Mouse (Mus musculus) myocyte (in vitro differentiated cells): Measurements from ENCODE around the gene Ablim1. TPM values are rescaled to one million over a fixed set of nuclear protein-coding genes. Genes with fewer than 3 reads are reported as not detected.

Experiments
- H3K27me3 ChIP-seq: one replicate; pipeline ENCODE4 v1.6.1; 2011; ENCODE audit not compliant: control insufficient read depth, insufficient read depth, insufficient read length
- H3K36me3 ChIP-seq: one replicate; pipeline ENCODE4 v1.6.1; 2011; ENCODE audit not compliant: control insufficient read depth, insufficient read depth
- H3K4me2 ChIP-seq: one replicate; pipeline ENCODE4 v1.6.1; 2011; ENCODE audit warnings: low read depth, control low read depth
- H3K4me3 ChIP-seq: one replicate; pipeline ENCODE4 v1.5.1; 2011; ENCODE audit warnings: mild to moderate bottlenecking, control low read depth, moderate library complexity
- H3K79me2 ChIP-seq: one replicate; pipeline ENCODE4 v1.6.1; 2011; ENCODE audit not compliant: control insufficient read depth, insufficient read depth
- H3ac ChIP-seq: one replicate; pipeline ENCODE4 v1.6.1; 2011; ENCODE audit not compliant: control insufficient read depth, insufficient read length
- CEBPB ChIP-seq: IDR thresholded peaks from 2 replicates; pipeline ENCODE4 v1.6.1; 2011; ENCODE audit warnings: mild to moderate bottlenecking, moderate library complexity; ENCODE audit not compliant: poor library complexity, insufficient read depth, severe bottlenecking
- E2F4 ChIP-seq: IDR thresholded peaks from one replicate; pipeline ENCODE4 v1.6.1; 2011; ENCODE audit warnings: mild to moderate bottlenecking, control low read depth, moderate library complexity; ENCODE audit not compliant: insufficient read depth
- MAX ChIP-seq: IDR thresholded peaks from one replicate; pipeline ENCODE4 v1.6.1; 2011; ENCODE audit warnings: low read depth, mild to moderate bottlenecking, control low read depth
- MYOD1 ChIP-seq, 3 experiments: IDR thresholded peaks; one replicate each; pipeline ENCODE4 v1.6.1; 2011; ENCODE audit warnings: control low read depth in 2 of 3, low read depth in 2 of 3, mild to moderate bottlenecking in 2 of 3, moderate library complexity in 1 of 3; ENCODE audit not compliant: insufficient read length in 2 of 3, control insufficient read depth in 1 of 3
- MYOG ChIP-seq, 3 experiments: IDR thresholded peaks; one replicate each; pipeline ENCODE4 v1.6.1; 2011; ENCODE audit warnings: control low read depth in 2 of 3, low read depth in 2 of 3, mild to moderate bottlenecking in 2 of 3; ENCODE audit not compliant: insufficient read length in 2 of 3, control insufficient read depth in 1 of 3, insufficient read depth in 1 of 3
- POLR2A ChIP-seq: IDR thresholded peaks from one replicate; pipeline ENCODE4 v1.6.1; 2011; ENCODE audit warnings: low read depth, mild to moderate bottlenecking, control low read depth, moderate library complexity; ENCODE audit not compliant: insufficient read length
- POLR2AphosphoS2 ChIP-seq: IDR thresholded peaks from one replicate; pipeline ENCODE4 v1.6.1; 2011; ENCODE audit warnings: low read depth, control low read depth; ENCODE audit not compliant: insufficient read length
- REST ChIP-seq: IDR thresholded peaks from one replicate; pipeline ENCODE4 v1.6.1; 2011; ENCODE audit warnings: mild to moderate bottlenecking, control low read depth, moderate library complexity; ENCODE audit not compliant: insufficient read depth, insufficient read length
- SRF ChIP-seq: IDR thresholded peaks from one replicate; pipeline ENCODE4 v1.6.1; 2011; ENCODE audit warnings: low read depth; ENCODE audit not compliant: control insufficient read depth, insufficient read length
- TCF12 ChIP-seq: IDR thresholded peaks from one replicate; pipeline ENCODE4 v1.6.1; 2011; ENCODE audit warnings: mild to moderate bottlenecking, control low read depth; ENCODE audit not compliant: poor library complexity, insufficient read depth, severe bottlenecking
- TCF3 ChIP-seq: IDR thresholded peaks from one replicate; pipeline ENCODE4 v1.6.1; 2011; ENCODE audit warnings: low read depth, control low read depth; ENCODE audit not compliant: insufficient read length
- USF1 ChIP-seq: IDR thresholded peaks from one replicate; pipeline ENCODE4 v1.6.1; 2011; ENCODE audit warnings: low read depth, mild to moderate bottlenecking, control low read depth, moderate library complexity
- polyA plus RNA-seq: library from polyadenylated mRNA; unstranded; fragments of >200 nt; fragmentation: generic; extraction: Trizol; gene quantifications from one replicate; pipeline ENCODE4 v1.2.1, GENCODE M21; 2012; ENCODE audit warnings: missing spikeins

The Ablim1 gene
- polyA plus RNA-seq, 1 experiment, result 29.9 TPM

DNA sequence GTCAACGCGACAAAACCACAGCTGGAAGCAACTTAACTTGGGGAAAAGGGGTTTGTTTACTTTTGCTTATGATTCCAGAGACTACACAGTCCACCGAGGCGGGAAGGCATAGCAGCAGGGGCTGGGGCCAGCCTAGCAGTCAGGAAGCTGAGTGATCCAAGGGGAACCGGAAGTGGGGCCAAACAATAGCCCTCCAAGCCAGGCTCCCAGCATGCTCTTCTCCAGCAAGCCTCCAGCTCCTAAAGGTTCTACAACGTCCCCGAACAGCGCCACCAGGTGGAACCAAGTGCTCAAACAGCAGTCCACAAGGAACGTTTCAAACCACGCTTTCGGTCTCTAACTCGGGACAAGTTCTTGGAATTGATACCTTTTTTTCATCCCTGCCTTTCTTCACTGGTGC lies 43.6 kb upstream of the Ablim1 start:
- H3ac ChIP-seq, result no peak overlapping the region
- no peak overlapping the region for H3K4me3 ChIP-seq
- peak overlapping the region; percentile 94 for H3K4me2 ChIP-seq
- no peaks in the 10 kb centered on the region for H3K27me3 ChIP-seq
- H3K79me2 ChIP-seq, result peaks cover 37% of the 10 kb centered on the region
- TF ChIP-seq MAX (no peak), USF1 (no peak), TCF3 (no peak), TCF12 (no peak), POLR2A (no peak), REST (no peak), MYOG (IDR thresholded peaks at IDR 0.05; ENCODE audit: control insufficient read depth in 1 of 3, insufficient read depth in 1 of 3, insufficient read length in 2 of 3, low read depth in 2 of 3) (no peak), E2F4 (no peak), POLR2AphosphoS2 (no peak)
- H3K36me3 ChIP-seq, result no peaks in the 10 kb centered on the region

DNA sequence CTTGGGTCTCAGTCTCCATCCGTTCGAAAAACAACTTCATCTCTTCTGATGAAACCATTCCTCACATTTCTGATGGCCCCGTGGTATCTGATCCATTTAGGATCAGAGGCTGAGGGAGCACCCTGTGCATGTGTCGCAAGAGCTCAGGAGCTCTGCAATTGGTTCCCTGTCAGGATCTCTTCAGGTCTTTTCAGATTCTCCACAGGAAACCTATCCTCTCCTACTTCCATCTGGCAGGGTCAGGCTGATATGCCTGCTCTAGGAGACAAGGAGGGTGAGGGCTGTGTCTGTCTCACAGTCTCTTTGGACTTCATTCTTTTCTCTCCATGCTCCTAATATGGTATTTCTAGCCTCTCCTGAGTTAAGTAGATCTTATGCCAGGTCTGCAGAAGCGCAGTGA lies 43.1 kb upstream of the Ablim1 start:
- no peak overlapping the region for H3K4me2 ChIP-seq
- H3K27me3 ChIP-seq, result no peaks in the 10 kb centered on the region
- no peak overlapping the region for H3ac ChIP-seq
- H3K4me3 ChIP-seq, result no peak overlapping the region
- no peaks in the 10 kb centered on the region for H3K36me3 ChIP-seq
- TF ChIP-seq REST (no peak), TCF3 (no peak), MYOD1 (IDR thresholded peaks at IDR 0.05; ENCODE audit: control insufficient read depth in 1 of 3, insufficient read length in 2 of 3, low read depth in 2 of 3) (no peak), E2F4 (no peak), MYOG (IDR thresholded peaks at IDR 0.05; ENCODE audit: control insufficient read depth in 1 of 3, insufficient read depth in 1 of 3, insufficient read length in 2 of 3, low read depth in 2 of 3) (no peak), POLR2A (no peak)
- H3K79me2 ChIP-seq, result peaks cover 32% of the 10 kb centered on the region

DNA sequence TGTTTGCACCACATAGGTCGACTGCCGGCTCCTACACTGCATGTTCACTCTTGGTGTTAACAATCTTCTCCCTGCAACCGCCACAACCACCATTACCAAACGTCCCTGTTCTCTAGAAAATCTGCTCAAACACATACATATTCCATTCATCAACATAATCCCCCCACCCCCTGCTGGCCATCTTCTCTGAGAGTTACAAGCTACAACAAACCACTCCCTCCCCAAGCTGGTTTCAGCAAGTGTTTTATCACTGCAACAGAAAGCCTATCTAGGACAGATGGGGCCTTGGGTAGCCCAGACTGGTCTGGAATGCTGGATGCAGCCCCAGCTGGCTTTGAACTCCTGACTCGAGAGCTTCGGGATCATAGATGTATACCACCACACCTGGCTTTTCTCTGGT lies 42.5 kb upstream of the Ablim1 start:
- Histone ChIP-seq H3K79me2 (peaks cover 26% of the 10 kb centered on the region), H3K4me3 (no peak overlapping the region)
- TF ChIP-seq POLR2AphosphoS2, result no peak
- no peak for TF ChIP-seq USF1
- no peak for TF ChIP-seq CEBPB
- no peak for TF ChIP-seq REST
- no peak for TF ChIP-seq E2F4
- TF ChIP-seq TCF12, result no peak
- no peak for TF ChIP-seq MYOD1 (IDR thresholded peaks at IDR 0.05; ENCODE audit: control insufficient read depth in 1 of 3, insufficient read length in 2 of 3, low read depth in 2 of 3)
- TF ChIP-seq POLR2A, result no peak
- TF ChIP-seq MYOG (IDR thresholded peaks at IDR 0.05; ENCODE audit: control insufficient read depth in 1 of 3, insufficient read depth in 1 of 3, insufficient read length in 2 of 3, low read depth in 2 of 3), result no peak
- no peak for TF ChIP-seq TCF3
- no peak for TF ChIP-seq SRF

DNA sequence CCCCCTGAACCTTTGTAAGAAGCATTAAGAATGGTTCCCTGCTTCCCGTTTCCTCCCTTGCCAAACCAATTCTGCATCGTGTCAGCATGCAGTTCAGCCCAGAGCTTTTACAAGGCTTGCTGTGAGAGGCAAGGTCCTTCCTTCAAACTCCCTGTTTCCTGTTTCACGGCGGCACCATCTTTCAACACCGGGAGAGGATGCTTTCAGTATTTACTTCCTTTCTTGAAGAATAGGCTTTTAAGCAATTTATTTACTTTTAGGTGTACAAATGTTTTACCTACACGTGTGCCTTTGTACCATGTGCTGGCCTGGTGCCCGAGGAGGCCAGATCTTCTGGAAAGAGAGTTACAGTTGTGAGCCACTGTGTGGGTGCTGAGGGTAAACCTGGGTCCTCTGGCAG lies 41.6 kb upstream of the Ablim1 start:
- Histone ChIP-seq H3K27me3 (no peaks in the 10 kb centered on the region), H3K79me2 (peaks cover 17% of the 10 kb centered on the region), H3K4me2 (no peak overlapping the region), H3K4me3 (no peak overlapping the region), H3K36me3 (no peaks in the 10 kb centered on the region), H3ac (no peak overlapping the region)
- TF ChIP-seq REST, result no peak
- no peak for TF ChIP-seq TCF3
- TF ChIP-seq POLR2AphosphoS2, result no peak
- TF ChIP-seq SRF, result no peak
- no peak for TF ChIP-seq E2F4
- TF ChIP-seq POLR2A, result no peak
- TF ChIP-seq MYOD1 (IDR thresholded peaks at IDR 0.05; ENCODE audit: control insufficient read depth in 1 of 3, insufficient read length in 2 of 3, low read depth in 2 of 3), result no peak
- TF ChIP-seq USF1, result no peak
- no peak for TF ChIP-seq MYOG (IDR thresholded peaks at IDR 0.05; ENCODE audit: control insufficient read depth in 1 of 3, insufficient read depth in 1 of 3, insufficient read length in 2 of 3, low read depth in 2 of 3)
- no peak for TF ChIP-seq CEBPB
- no peak for TF ChIP-seq MAX
- TF ChIP-seq TCF12, result no peak

More for the DNA sequence above, 42.5 kb upstream of the Ablim1 start:
- H3K36me3 ChIP-seq, result no peaks in the 10 kb centered on the region
- no peaks in the 10 kb centered on the region for H3K27me3 ChIP-seq
- no peak overlapping the region for H3K4me2 ChIP-seq
- H3ac ChIP-seq, result no peak overlapping the region

DNA sequence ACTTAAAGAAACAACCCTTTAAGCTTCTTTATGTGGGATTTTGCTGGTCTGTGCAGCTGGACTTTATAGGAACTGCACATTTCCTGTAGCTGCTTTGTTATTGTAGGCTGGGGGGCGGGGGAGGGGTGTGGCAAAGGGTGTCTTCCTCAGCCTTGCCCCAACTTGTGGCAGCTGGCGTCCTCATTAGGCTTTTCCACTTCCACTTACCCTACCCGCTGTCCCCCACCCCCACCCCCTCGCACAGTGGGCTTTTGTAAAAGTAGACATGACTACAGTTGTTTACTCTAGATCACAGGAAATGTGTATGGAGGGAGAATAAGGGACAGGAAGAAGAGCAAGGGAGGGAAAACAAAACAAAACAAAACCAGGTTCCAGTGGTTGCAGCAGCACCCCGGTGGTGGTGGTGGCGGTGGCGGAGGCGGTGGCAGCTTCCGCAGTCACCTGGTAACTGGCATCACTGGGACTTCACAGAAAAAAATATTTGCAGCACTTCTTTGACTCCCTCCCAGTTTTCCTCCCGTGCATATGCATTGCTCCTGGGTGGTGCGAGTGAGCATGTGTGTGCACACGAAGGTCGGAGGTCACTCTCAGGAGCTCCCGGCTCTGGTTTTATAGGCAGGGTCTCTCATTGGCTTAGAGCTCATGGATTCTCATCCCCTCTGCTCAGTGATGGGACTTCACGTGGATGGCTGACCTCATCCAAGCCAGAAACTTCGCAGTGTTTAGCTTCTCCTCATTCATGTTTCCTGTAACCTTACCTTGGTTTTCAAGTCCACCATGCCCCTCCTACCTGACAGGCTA lies 40.9 kb upstream of the Ablim1 start:
- no peak overlapping the region for H3K4me2 ChIP-seq
- H3ac ChIP-seq, result no peak overlapping the region
- H3K27me3 ChIP-seq, result no peaks in the 10 kb centered on the region
- no peaks in the 10 kb centered on the region for H3K36me3 ChIP-seq
- H3K79me2 ChIP-seq, result peaks cover 17% of the 10 kb centered on the region
- H3K4me3 ChIP-seq, result no peak overlapping the region
- no peak for TF ChIP-seq TCF12
